Mouse (Mus musculus) CH12.LX (cell line): Measurements from ENCODE around the gene Sipa1. TPM values are rescaled to one million over a fixed set of nuclear protein-coding genes. Genes with fewer than 3 reads are reported as not detected.

Experiments used
- DNase-seq: peaks from one replicate; pipeline ENCODE4 v3.0.0-alpha.2; 2013; ENCODE audit errors: extremely low read depth
- H3K27ac ChIP-seq: 2 replicates; pipeline ENCODE4 v1.5.1; 2012; ENCODE audit warnings: low read depth, mild to moderate bottlenecking, control low read depth, moderate library complexity; ENCODE audit not compliant: insufficient read depth
- H3K27me3 ChIP-seq: replicated peaks from 2 replicates; pipeline ENCODE3; 2012; ENCODE audit warnings: inconsistent platforms
- H3K36me3 ChIP-seq, 2 experiments: replicated peaks in 1 of 2; 2 replicates each; pipeline versions ENCODE3 to v1.6.1; 2012; ENCODE audit warnings: inconsistent platforms in 1 of 2, low read length in 1 of 2, mild to moderate bottlenecking in 1 of 2, mixed read lengths in 1 of 2, moderate library complexity in 1 of 2; ENCODE audit not compliant: control insufficient read depth in 1 of 2, insufficient read depth in 1 of 2
- H3K4me1 ChIP-seq, 2 experiments: 2 replicates each; pipeline ENCODE4 v1.6.1; 2012; ENCODE audit warnings: inconsistent platforms in 1 of 2, moderate library complexity in 1 of 2; ENCODE audit not compliant: insufficient read depth in 2 of 2, control insufficient read depth in 1 of 2
- H3K4me2 ChIP-seq: 2 replicates; pipeline ENCODE4 v1.6.1; 2012; ENCODE audit warnings: low read depth, mild to moderate bottlenecking, control low read depth; ENCODE audit not compliant: poor library complexity, insufficient read depth, severe bottlenecking
- H3K4me3 ChIP-seq, 3 experiments: fragments of 150-350 bp in 1 of 3; sonication (generic) in 1 of 3; replicated peaks in 1 of 3; 2 replicates each; pipeline versions ENCODE3 to v1.5.1; 2011 to 2012; ENCODE audit warnings: low read depth in 2 of 3, low read length in 2 of 3, mild to moderate bottlenecking in 2 of 3, moderate library complexity in 2 of 3, control low read depth in 1 of 3, improper control_type of control experiment in 1 of 3, inconsistent platforms in 1 of 3, mixed read lengths in 1 of 3; ENCODE audit not compliant: poor library complexity in 1 of 3
- H3K79me2 ChIP-seq: replicated peaks from 2 replicates; pipeline ENCODE4 v1.6.1; 2012; ENCODE audit warnings: mild to moderate bottlenecking, moderate library complexity; ENCODE audit not compliant: control insufficient read depth, poor library complexity, insufficient read depth, severe bottlenecking; ENCODE audit errors: extremely low read depth
- H3K9ac ChIP-seq: 2 replicates; pipeline ENCODE4 v1.6.1; 2012; ENCODE audit warnings: low read depth, mild to moderate bottlenecking, control low read depth, moderate library complexity; ENCODE audit not compliant: insufficient read depth
- H3K9me3 ChIP-seq: replicated peaks from 2 replicates; pipeline ENCODE3; 2012; ENCODE audit warnings: low read length, inconsistent platforms, mixed read lengths
- CHD1 ChIP-seq: IDR thresholded peaks from 2 replicates; pipeline ENCODE4 v1.6.1; 2012; ENCODE audit warnings: low read depth, low read length, improper control_type of control experiment, inconsistent platforms
- CHD2 ChIP-seq: IDR thresholded peaks from 2 replicates; pipeline ENCODE4 v1.6.1; 2011; ENCODE audit warnings: low read length, improper control_type of control experiment
- E2F4 ChIP-seq: IDR thresholded peaks from 2 replicates; pipeline ENCODE4 v1.6.1; 2011; ENCODE audit warnings: low read depth, low read length, improper control_type of control experiment; ENCODE audit not compliant: insufficient replicate concordance
- ELF1 ChIP-seq: IDR thresholded peaks from 2 replicates; pipeline ENCODE4 v1.6.1; 2014; ENCODE audit warnings: low read depth, mild to moderate bottlenecking, inconsistent platforms, low read length, improper control_type of control experiment
- GABPA ChIP-seq: IDR thresholded peaks from 2 replicates; pipeline ENCODE4 v1.6.1; 2012; ENCODE audit warnings: low read depth, low read length, improper control_type of control experiment, inconsistent platforms; ENCODE audit not compliant: insufficient replicate concordance
- HCFC1 ChIP-seq: IDR thresholded peaks from 2 replicates; pipeline ENCODE4 v1.6.1; 2012; ENCODE audit warnings: low read depth, mild to moderate bottlenecking, inconsistent platforms, low read length, improper control_type of control experiment
- JUN ChIP-seq: IDR thresholded peaks from 2 replicates; pipeline ENCODE4 v1.6.1; 2011; ENCODE audit warnings: low read depth, mild to moderate bottlenecking, low read length, improper control_type of control experiment, moderate library complexity; ENCODE audit not compliant: insufficient read depth
- JUND ChIP-seq: conservative IDR thresholded peaks from 2 replicates; pipeline ENCODE4 v1.6.1; 2011; ENCODE audit warnings: low read depth, low read length, improper control_type of control experiment
- KAT2A ChIP-seq: IDR thresholded peaks from 2 replicates; pipeline ENCODE4 v1.6.1; 2012; ENCODE audit warnings: low read length, improper control_type of control experiment, inconsistent platforms; ENCODE audit not compliant: insufficient replicate concordance
- MAFK ChIP-seq: IDR thresholded peaks from 2 replicates; pipeline ENCODE4 v1.6.1; 2011; ENCODE audit warnings: low read length, improper control_type of control experiment; ENCODE audit not compliant: insufficient replicate concordance
- MAX ChIP-seq: IDR thresholded peaks from 2 replicates; pipeline ENCODE4 v1.6.1; 2011; ENCODE audit warnings: low read length, improper control_type of control experiment
- MXI1 ChIP-seq: IDR thresholded peaks from 2 replicates; pipeline ENCODE4 v1.6.1; 2011; ENCODE audit warnings: mild to moderate bottlenecking, low read depth, low read length, improper control_type of control experiment
- PAX5 ChIP-seq: IDR thresholded peaks from 2 replicates; pipeline ENCODE4 v1.6.1; 2012; ENCODE audit warnings: low read length, inconsistent platforms, mixed read lengths
- POLR2AphosphoS2 ChIP-seq: IDR thresholded peaks from 2 replicates; pipeline ENCODE4 v1.6.1; 2011; ENCODE audit warnings: low read depth, low read length, improper control_type of control experiment
- RAD21 ChIP-seq: IDR thresholded peaks from 2 replicates; pipeline ENCODE4 v1.6.1; 2011; ENCODE audit warnings: low read depth, mild to moderate bottlenecking, low read length, improper control_type of control experiment, moderate library complexity
- TCF12 ChIP-seq: IDR thresholded peaks from 2 replicates; pipeline ENCODE4 v1.6.1; 2014; ENCODE audit warnings: low read depth, mild to moderate bottlenecking, inconsistent platforms, low read length, improper control_type of control experiment
- UBTF ChIP-seq: IDR thresholded peaks from 2 replicates; pipeline ENCODE4 v1.6.1; 2012; ENCODE audit warnings: low read depth, mild to moderate bottlenecking, inconsistent platforms, low read length, improper control_type of control experiment, moderate library complexity
- USF2 ChIP-seq: conservative IDR thresholded peaks from 2 replicates; pipeline ENCODE4 v1.6.1; 2011; ENCODE audit warnings: low read depth, low read length, improper control_type of control experiment
- ZKSCAN1 ChIP-seq: IDR thresholded peaks from 2 replicates; pipeline ENCODE4 v1.6.1; 2012; ENCODE audit warnings: low read depth, inconsistent platforms, low read length, improper control_type of control experiment, borderline replicate concordance
- ZMIZ1 ChIP-seq: IDR thresholded peaks from 2 replicates; pipeline ENCODE4 v1.6.1; 2012; ENCODE audit warnings: low read depth, mild to moderate bottlenecking, inconsistent platforms, low read length, improper control_type of control experiment
- dilution Hi-C: fragments of 300-500 bp; cut with MboI; formaldehyde crosslinking; loops from 2 replicates; pipeline ENCODE4 v1.14.3; 2020; ENCODE audit warnings: low sequenced_read_pairs; ENCODE audit not compliant: extremely low pct_unique_long_range_greater_than_20kb, extremely low pct_ligation_motif_present
- in situ Hi-C: fragments of 300-500 bp; cut with MboI; formaldehyde crosslinking; loops from 3 replicates; pipeline ENCODE4 v1.14.3; 2019; ENCODE audit warnings: low sequenced_read_pairs, low pct_ligation_motif_present, low pct_unique_long_range_greater_than_20kb, mixed read lengths
- polyA plus RNA-seq: library from polyadenylated mRNA; unstranded; fragments of >175 nt; gene quantifications from 2 replicates; pipeline ENCODE4 v1.2.1, GENCODE M21; 2012; ENCODE audit warnings: low read depth; ENCODE audit not compliant: insufficient read length
- total RNA-seq, 2 experiments: library from RNA; depleted of rRNA; stranded (reverse); fragments of 300-350 nt in 1 of 2; fragments of >200 nt in 1 of 2; gene quantifications; 2 replicates each; pipeline ENCODE4 v1.2.3; 2012 to 2014

The Sipa1 gene
- total and polyA plus RNA-seq, 3 experiments = 17.6 to 54.6 (median 51.1) TPM

GRCm38 (mm10) chr19:5605126-5605525, 58.4 kb downstream of the Sipa1 start:
- Histone ChIP-seq H3K27me3 (no peaks in the 10 kb centered on the region), H3K9me3 (no peaks in the 10 kb centered on the region), H3K4me2 (no peak overlapping the region), H3K36me3 (peaks cover 55 to 62% of the 10 kb centered on the region in 2 experiments), H3K9ac (no peak overlapping the region), H3K4me3 (no peak overlapping the region), H3K27ac (no peak overlapping the region), H3K79me2 (peaks cover 14% of the 10 kb centered on the region), H3K4me1 (peaks cover 12 to 39% of the 10 kb centered on the region in 2 experiments)
- TF ChIP-seq MAFK (no peak), UBTF (no peak), GABPA (no peak), CHD2 (no peak), JUN (no peak), KAT2A (no peak), PAX5 (no peak), MAX (no peak), POLR2AphosphoS2 (no peak)
- dilution Hi-C loops = no loop called here
- no peak for DNase-seq
- in situ Hi-C loops = no loop called here

GRCm38 (mm10) chr19:5603664-5604063, 59.8 kb downstream of the Sipa1 start:
- dilution Hi-C loops = no loop called here
- TF ChIP-seq USF2 (no peak), MXI1 (no peak), MAX (no peak), CHD1 (no peak), JUND (no peak), ZMIZ1 (no peak), RAD21 (no peak), ELF1 (no peak), E2F4 (no peak), ZKSCAN1 (no peak), HCFC1 (no peak), JUN (no peak), TCF12 (no peak)
- in situ Hi-C loops = no loop called here
- H3K9me3 ChIP-seq = no peaks in the 10 kb centered on the region
- no peaks in the 10 kb centered on the region for H3K27me3 ChIP-seq
- DNase-seq = no peak
- no peak overlapping the region for H3K9ac ChIP-seq
- H3K36me3 ChIP-seq = peaks cover 54 to 58% of the 10 kb centered on the region in 2 experiments
- peaks cover 14% of the 10 kb centered on the region for H3K79me2 ChIP-seq
- H3K4me2 ChIP-seq = no peak overlapping the region
- H3K4me1 ChIP-seq = peaks cover 9 to 31% of the 10 kb centered on the region in 2 experiments
- H3K4me3 ChIP-seq = no peak overlapping the region
- H3K27ac ChIP-seq = no peak overlapping the region
